Mouse (Mus musculus) induced T-regulatory cell, adult 2 months (primary cell): ENCODE measurements around the gene Wdr59.

Experiments used
- DNase-seq: peaks from one replicate; pipeline ENCODE4 v3.0.0-alpha.2; 2012; ENCODE audit warnings: low read depth

Wdr59 gene

GRCm38 (mm10) chr8:111521713-111522429 is at the start of gene Wdr59:
Gene Wdr59 (minus strand): TSS chr8:111522092.
- peak; percentile 100 for DNase-seq

GRCm38 (mm10) chr8:111571661-111572060 is 49.8 kb upstream of the Wdr59 start:
- DNase-seq, result peak; percentile 70

- peak; percentile 93 for DNase-seq
Measured at GRCm38 (mm10) chr8:111570432-111570831, 48.5 kb upstream of the Wdr59 start.

DNA sequence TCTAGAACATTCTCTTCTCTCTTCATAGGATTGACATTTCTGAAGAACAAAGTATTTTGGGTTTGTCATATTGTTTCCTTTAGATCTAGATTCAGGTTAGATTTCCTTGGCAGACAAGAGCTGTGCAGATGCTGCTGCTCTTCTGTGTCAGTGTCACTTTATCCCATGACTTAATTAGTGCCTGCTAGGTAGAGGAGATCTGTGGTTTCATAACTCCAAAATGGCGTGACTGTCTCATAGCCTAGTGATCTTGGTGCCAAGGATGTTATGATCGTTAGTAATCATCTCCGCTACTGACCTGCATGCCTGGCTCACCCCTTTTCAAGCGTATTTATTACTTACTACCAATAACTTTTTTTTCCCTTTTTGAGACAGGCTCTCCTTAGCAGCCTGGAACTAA is 48.0 kb upstream of the Wdr59 start:
- DNase-seq, result peak; percentile 73

GRCm38 (mm10) chr8:111568029-111568428 is 46.1 kb upstream of the Wdr59 start:
- DNase-seq, result no peak

DNA sequence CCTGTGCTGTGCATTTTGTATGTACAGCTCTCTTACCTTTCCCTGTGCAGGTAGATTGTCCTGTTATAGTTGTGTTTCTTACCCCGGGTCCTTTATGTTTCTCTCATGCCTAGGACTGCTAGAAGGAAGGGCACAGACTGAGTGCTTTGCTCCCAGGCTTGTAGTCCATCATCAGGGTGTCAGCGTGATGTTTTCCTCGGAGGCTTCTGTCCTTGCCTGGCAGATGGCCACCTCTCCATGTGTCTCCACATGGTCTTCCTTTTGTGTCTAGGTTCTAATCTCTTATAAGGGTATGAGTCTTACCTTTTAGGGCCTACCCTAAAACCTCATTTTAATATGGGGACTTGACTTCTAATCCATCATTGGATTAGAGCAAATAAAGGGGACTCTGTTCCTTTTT is 45.7 kb upstream of the Wdr59 start:
- DNase-seq, result no peak

DNA sequence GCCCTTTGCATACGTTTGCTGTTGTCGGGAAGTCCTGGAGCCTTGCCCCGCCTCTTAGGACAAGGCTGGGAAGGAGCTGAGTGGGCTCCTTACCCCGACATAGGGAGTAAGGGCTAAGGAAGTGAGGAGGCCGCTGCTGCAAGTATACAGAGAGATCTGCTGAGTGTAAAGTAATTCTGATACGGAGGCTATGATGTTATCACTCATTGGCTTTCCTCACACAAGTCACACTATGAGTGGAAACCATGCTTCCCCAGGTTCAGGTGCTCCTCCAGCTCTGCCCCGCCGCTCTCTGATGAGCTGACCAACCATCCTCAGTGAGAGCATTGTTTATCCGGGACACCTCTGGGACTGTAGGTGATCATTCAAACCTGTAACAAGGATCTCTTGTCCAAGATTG is 44.4 kb upstream of the Wdr59 start:
- peak; percentile 74 for DNase-seq

GRCm38 (mm10) chr8:111565784-111566191 is 43.9 kb upstream of the Wdr59 start:
- peak; percentile 51 for DNase-seq

- DNase-seq, result no peak
Measured at GRCm38 (mm10) chr8:111564093-111564492, 42.2 kb upstream of the Wdr59 start.

DNA sequence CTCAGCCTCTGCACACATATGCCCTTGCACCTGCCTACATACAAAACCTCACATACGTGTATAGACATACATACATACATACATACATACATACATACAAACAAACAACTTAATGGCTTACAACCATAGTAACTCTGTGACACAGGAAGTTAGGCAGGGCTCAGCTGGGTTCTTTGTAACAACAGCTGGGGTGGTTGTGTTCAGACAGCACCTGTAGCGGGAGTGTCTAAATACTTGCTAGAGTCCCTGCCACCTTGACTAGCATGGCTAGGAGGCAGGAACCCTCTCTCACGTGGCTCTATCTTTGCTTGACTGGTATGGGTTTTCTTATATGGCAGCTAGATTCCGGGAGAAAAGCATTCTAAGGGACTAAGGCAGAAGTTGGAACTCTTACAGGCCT is 41.8 kb upstream of the Wdr59 start:
- peak; percentile 78 for DNase-seq

DNA sequence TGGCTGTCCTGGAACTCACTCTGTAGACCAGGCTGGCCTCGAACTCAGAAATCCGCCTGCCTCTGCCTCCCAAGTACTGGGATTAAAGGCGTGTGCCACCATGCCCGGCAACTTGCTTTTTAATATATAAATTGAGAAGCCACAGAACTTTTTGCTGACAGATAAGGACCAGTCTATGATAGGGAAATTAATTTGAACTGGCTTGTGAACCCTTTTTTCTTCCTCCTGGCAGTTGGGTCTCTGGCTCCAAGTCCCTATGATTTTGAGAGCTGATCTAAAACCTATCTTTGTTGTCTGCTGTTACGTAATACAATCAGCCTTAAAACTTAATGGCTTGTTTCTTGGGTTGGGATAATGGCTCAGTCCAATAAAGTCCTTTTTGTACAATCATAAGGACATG is 41.2 kb upstream of the Wdr59 start:
- DNase-seq, result no peak

DNA sequence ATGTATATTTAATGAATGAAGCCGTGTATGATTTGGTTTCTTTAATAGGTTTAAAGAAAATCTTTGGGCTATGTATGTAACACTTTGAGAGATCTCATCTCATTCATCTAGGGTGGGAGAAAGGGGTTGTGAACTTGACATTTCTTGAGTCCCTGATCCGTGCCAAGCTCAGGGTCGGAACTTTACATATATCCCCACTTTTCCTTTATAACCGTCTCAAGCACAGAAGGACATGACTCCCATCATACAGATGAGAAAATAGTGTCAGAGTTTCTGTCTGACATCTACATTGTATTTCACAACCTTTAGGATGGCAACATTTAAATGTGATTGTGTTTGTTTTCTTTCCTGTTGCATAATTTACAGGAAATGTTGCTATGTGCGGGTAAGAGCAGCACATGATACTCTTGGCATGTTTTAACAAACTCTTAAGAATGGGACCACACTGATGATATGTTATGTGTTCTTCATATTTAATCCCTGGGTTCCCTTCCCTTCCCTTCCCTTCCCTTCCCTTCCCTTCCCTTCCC is 40.4 kb upstream of the Wdr59 start:
- peak; percentile 54 for DNase-seq

DNA sequence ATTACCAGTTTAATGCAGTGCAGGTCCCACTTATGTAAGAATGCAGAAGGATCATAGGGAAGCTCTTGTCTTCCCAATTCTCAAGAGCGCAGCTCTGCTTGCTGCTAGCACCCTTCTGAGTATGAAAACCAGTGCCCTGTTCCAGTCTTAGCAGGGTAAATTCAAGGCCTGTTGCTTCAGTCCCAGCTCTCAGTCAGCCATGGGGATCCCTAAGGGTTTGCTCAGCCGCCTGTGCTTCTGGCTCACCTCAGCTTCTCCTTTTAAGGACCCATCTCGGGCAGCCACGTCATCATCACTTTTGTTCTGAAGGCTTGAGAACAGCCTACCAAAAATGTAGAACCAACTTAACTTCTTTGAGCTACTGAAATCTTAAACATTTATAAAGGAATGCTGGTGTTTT is 39.9 kb upstream of the Wdr59 start:
- peak; percentile 62 for DNase-seq

- DNase-seq, result no peak
Measured at GRCm38 (mm10) chr8:111551511-111552130, 29.7 kb upstream of the Wdr59 start.

- DNase-seq, result no peak
Measured at GRCm38 (mm10) chr8:111550002-111550870, 28.3 kb upstream of the Wdr59 start.

GRCm38 (mm10) chr8:111548201-111548600 is 26.3 kb upstream of the Wdr59 start:
- DNase-seq, result no peak

DNA sequence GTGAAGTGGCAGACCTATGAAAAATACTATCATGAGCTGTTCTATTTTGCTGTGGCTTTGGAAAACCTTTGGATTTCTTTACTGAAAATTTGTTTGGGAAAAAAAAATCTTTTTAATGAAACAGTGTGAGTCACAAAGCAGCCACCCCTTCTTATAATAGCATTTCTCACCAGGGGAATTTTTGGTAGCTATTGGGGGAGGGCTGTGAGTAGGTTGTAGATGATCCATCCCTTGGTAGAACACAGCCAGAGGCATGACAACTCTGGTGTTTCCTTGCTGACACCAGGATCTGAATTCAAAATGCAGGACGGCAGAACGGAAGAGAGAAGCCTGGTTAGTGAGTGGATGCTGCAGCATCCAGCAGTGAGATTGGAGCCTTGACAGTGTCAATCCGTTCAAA is 25.3 kb upstream of the Wdr59 start:
- no peak for DNase-seq

- no peak for DNase-seq
Measured at GRCm38 (mm10) chr8:111545406-111546156, 23.7 kb upstream of the Wdr59 start.

DNA sequence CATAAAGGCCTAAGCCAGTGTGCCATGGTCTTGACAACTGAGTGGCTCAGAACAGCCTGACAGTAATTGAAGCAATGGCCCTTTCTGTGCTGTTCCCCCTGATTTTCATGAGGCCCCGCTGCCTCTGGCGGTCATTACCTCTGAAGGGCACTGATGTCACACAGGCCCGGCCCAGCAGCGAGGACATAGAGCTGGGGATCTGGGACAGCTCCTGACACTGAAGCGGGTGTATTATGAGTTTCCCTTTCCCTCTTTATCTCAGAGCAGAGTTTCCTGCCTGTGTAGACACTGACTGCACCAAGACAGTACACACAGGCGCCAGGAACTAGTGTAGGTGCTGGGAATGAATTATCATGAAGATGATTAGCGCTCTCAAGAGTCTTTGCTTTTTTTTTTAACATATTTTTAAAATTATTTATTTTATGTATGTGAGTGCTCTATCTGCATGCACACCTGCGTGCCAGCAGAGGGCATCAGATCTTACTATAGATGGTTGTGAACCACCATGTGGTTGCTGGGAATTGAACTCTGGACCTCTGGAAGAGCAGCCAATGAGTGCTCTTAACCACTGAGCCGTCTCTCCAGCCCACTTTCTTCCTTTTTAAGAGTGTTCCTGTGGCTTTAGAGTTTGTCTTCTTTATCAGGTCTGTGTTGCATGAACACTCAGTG is 22.0 kb upstream of the Wdr59 start:
- DNase-seq, result no peak

DNA sequence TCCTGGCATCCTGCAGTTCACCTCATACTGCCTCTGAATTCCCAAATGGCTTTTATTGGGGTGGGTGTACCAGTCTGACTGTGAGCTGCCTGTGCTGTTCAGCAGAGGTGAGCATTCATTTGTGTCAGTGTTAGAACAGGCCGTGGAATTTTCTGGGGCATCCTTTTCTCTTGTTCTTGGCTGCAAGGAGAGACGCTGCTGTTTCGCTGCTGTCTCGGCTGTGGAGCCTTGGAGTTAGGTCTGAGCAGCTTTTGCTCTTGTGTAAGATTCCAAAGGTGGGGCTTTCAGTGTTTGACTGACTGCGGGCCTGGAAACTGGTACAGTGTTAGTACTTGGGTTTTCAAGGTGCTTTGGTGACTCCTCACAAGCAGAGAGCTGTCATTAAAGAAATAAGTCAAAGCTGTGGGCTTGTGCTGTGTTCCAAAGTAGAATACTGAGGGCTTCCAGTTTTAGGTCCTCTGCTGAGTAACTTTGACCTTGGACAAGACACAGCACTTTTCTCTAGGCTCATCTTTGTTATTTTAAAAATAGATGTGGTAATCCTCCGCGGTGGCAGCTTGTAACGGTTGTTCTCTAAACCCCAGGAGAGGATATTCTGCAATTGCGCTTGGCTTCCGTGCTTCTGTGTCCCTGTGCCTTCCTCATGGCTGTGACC is 17.7 kb upstream of the Wdr59 start:
- DNase-seq, result no peak

- DNase-seq, result peak; percentile 54
Measured at GRCm38 (mm10) chr8:111538194-111538593, 16.3 kb upstream of the Wdr59 start.
